11 mouse cellular contexts compared by ENCODE assay signal in genomic region chr7:81133416-81133815, GRCm38 (mm10). TPM values are rescaled to one million over a fixed set of nuclear protein-coding genes. Genes with fewer than 3 reads are reported as not detected.
DNase-seq lines count a peak whose midpoint lies in the region; ATAC-seq and TF ChIP-seq lines count a peak whose summit lies in the region.
"Had no signal": no experiment of that assay in that cellular context is flagged by ENCODE, and none has a peak within 500 bp of the region (broad histone marks: within the 10 kb centered on the region; RNA-seq: fewer than 3 reads in every experiment).

No protein-coding gene starts in this region.

- H3K4me3 ChIP-seq in kidney, embryonic 16.5 days (ENCODE audit: low read length), result no peak overlapping the region
- H3K4me3 ChIP-seq in kidney, adult 2 months (ENCODE audit: insufficient read depth, low read depth, low read length), result no peak overlapping the region
- no peak overlapping the region for H3K4me3 ChIP-seq in embryonic fibroblast, embryonic 13.5 days (ENCODE audit: insufficient read depth, low read length)
- H3K4me3 ChIP-seq in heart, embryonic 12.5 days, result no peak overlapping the region
- H3K4me3 ChIP-seq in limb, embryonic 15.5 days, result no peak overlapping the region
- H3K4me3 ChIP-seq: liver, embryonic 12.5 days; midbrain, embryonic 12.5 days had no signal

- TF ChIP-seq POLR2A in kidney, adult 2 months (IDR thresholded peaks at IDR 0.05; ENCODE audit: low read depth, low read length), result no peak
- no peak for TF ChIP-seq POLR2A in embryonic fibroblast, embryonic 13.5 days (IDR thresholded peaks at IDR 0.05; ENCODE audit: low read depth, low read length)

- no peaks in the 10 kb centered on the region for H3K9me3 ChIP-seq in kidney, embryonic 16.5 days (ENCODE audit: low read length)
- no peaks in the 10 kb centered on the region for H3K9me3 ChIP-seq in heart, embryonic 12.5 days (replicated peaks)
- no peaks in the 10 kb centered on the region for H3K9me3 ChIP-seq in limb, embryonic 15.5 days
- H3K9me3 ChIP-seq: liver, embryonic 12.5 days; midbrain, embryonic 12.5 days had no signal

- ATAC-seq in kidney, embryonic 16.5 days (ENCODE audit: low FRiP score, low TSS enrichment), result no peak
- no peak for ATAC-seq in heart, embryonic 12.5 days (ENCODE audit: insufficient number of reproducible peaks, low FRiP score)
- no peak for ATAC-seq in limb, embryonic 15.5 days (ENCODE audit: insufficient number of reproducible peaks, low FRiP score, low TSS enrichment, low read depth)
- ATAC-seq: inflammation-experienced regulatory T-cells, adult 6 months had no signal

- DNase-seq in kidney, adult 2 months, result no peak
- DNase-seq in embryo, embryonic 11 days, result no peak
- DNase-seq in Muller cell, postnatal 12 days (ENCODE audit: inconsistent ontology term), result no peak
- DNase-seq: cerebellum, adult 18-20 months had no signal

- peak overlapping the region; percentile 21; the same call in 1 of the 2 replicates for H3K27ac ChIP-seq in kidney, embryonic 16.5 days (ENCODE audit: low read length)
- no peak overlapping the region for H3K27ac ChIP-seq in kidney, adult 2 months (ENCODE audit: insufficient read depth, low read depth, low read length)
- H3K27ac ChIP-seq in embryonic fibroblast, embryonic 13.5 days (ENCODE audit: insufficient read depth, low read length), result peak overlapping the region; percentile 7
- H3K27ac ChIP-seq in heart, embryonic 12.5 days (ENCODE audit: poor library complexity, severe bottlenecking), result peak overlapping the region; percentile 56
- H3K27ac ChIP-seq in limb, embryonic 15.5 days, result peak overlapping the region; percentile 89; the same call in 1 of the 2 replicates
- H3K27ac ChIP-seq: liver, embryonic 12.5 days; midbrain, embryonic 12.5 days had no signal

- H3K36me3 ChIP-seq in kidney, embryonic 16.5 days (ENCODE audit: insufficient read depth, low read length), result no peaks in the 10 kb centered on the region
- no peaks in the 10 kb centered on the region for H3K36me3 ChIP-seq in kidney, adult 2 months (ENCODE audit: control insufficient read depth, insufficient read depth, low read length)
- H3K36me3 ChIP-seq in heart, embryonic 12.5 days, result no peaks in the 10 kb centered on the region
- H3K36me3 ChIP-seq in limb, embryonic 15.5 days, result no peaks in the 10 kb centered on the region
- H3K36me3 ChIP-seq: liver, embryonic 12.5 days; midbrain, embryonic 12.5 days had no signal

- 0 out of 2 replicates have a peak overlapping the region, but pooled peaks have one; percentile 8 for H3K9ac ChIP-seq in kidney, embryonic 16.5 days (replicated peaks; ENCODE audit: low read length)
- H3K9ac ChIP-seq in heart, embryonic 12.5 days, result no peak overlapping the region
- H3K9ac ChIP-seq in limb, embryonic 15.5 days, result no peak overlapping the region
- H3K9ac ChIP-seq: liver, embryonic 12.5 days; midbrain, embryonic 12.5 days had no signal

- peaks cover 32% of the 10 kb centered on the region for H3K4me1 ChIP-seq in kidney, embryonic 16.5 days (ENCODE audit: insufficient read depth, low read length)
- peaks cover 12% of the 10 kb centered on the region for H3K4me1 ChIP-seq in kidney, adult 2 months (ENCODE audit: control insufficient read depth, insufficient read depth, low read length)
- 0 out of 2 replicates have a peak, but pooled peaks cover 3% of the 10 kb centered on the region for H3K4me1 ChIP-seq in embryonic fibroblast, embryonic 13.5 days (ENCODE audit: control insufficient read depth, insufficient read depth, low read length)
- peaks cover 53% of the 10 kb centered on the region for H3K4me1 ChIP-seq in heart, embryonic 12.5 days (replicated peaks)
- peaks cover 25% of the 10 kb centered on the region for H3K4me1 ChIP-seq in limb, embryonic 15.5 days

- no peak for TF ChIP-seq CTCF in kidney, adult 2 months (conservative IDR thresholded peaks at IDR 0.05; ENCODE audit: insufficient read depth, insufficient read length, low read depth, low read length)
- no peak for TF ChIP-seq CTCF in embryonic fibroblast, embryonic 13.5 days (IDR thresholded peaks at IDR 0.05; ENCODE audit: borderline replicate concordance, insufficient read depth, low read length)

- H3K4me2 ChIP-seq in kidney, embryonic 16.5 days (replicated peaks; ENCODE audit: low read depth, low read length), result no peak overlapping the region
- H3K4me2 ChIP-seq in heart, embryonic 12.5 days, result no peak overlapping the region
- H3K4me2 ChIP-seq in limb, embryonic 15.5 days, result no peak overlapping the region
- H3K4me2 ChIP-seq: liver, embryonic 12.5 days; midbrain, embryonic 12.5 days had no signal

- 50% methylated on average over 6 of the region's 6 CpGs for WGBS in kidney, embryonic 16.5 days
- WGBS in kidney, adult 2 months, result 69% methylated on average over 6 of the region's 6 CpGs
- WGBS in heart, embryonic 12.5 days, result 78% methylated on average over 6 of the region's 6 CpGs
- WGBS in limb, embryonic 15.5 days, result 71% methylated on average over 6 of the region's 6 CpGs

- H3K27me3 ChIP-seq in kidney, embryonic 16.5 days (ENCODE audit: insufficient read depth, low read length), result no peaks in the 10 kb centered on the region
- H3K27me3 ChIP-seq in kidney, adult 2 months (replicated peaks; ENCODE audit: control insufficient read depth, insufficient read depth, low read length), result no peaks in the 10 kb centered on the region
- no peaks in the 10 kb centered on the region for H3K27me3 ChIP-seq in heart, embryonic 12.5 days (replicated peaks)
- H3K27me3 ChIP-seq in limb, embryonic 15.5 days, result no peaks in the 10 kb centered on the region
- H3K27me3 ChIP-seq: liver, embryonic 12.5 days; midbrain, embryonic 12.5 days had no signal

RNA-seq across cellular contexts. Expression of gene Slc28a1, which starts 18.8 kb away (rescaled TPM):
- 0.73 and 1.2 TPM in 2 replicates for polyA plus RNA-seq in kidney, embryonic 16.5 days (2015; fragmentation: Nextera tagmentation; extraction: Ambion mirVana)
- 18.8 and 21.9 TPM in 2 replicates for polyA plus RNA-seq in kidney, adult 2 months (2012; rRNA removed)
- not detected in 2 replicates for polyA plus RNA-seq in embryonic fibroblast, embryonic 13.5 days (2011; ENCODE audit: insufficient read length, low read depth, missing spikeins)
- 0.14 and 0.26 TPM in 2 replicates for polyA plus RNA-seq in heart, embryonic 12.5 days (2016; fragmentation: Nextera tagmentation; extraction: Ambion mirVana)
- polyA plus RNA-seq in limb, embryonic 15.5 days (2015; fragmentation: Nextera tagmentation; extraction: Ambion mirVana), result 0.06 and 0.15 TPM in 2 replicates
- polyA plus RNA-seq: inflammation-experienced regulatory T-cells, adult 6 months; midbrain, embryonic 12.5 days had no signal
